Mouse (Mus musculus): ENCODE data around the gene Cd207. TPM values are rescaled to one million over a fixed set of nuclear protein-coding genes. Genes with fewer than 3 reads are reported as not detected.
"Not testable (repeated sequence)": the region's sequence is repeated elsewhere in the genome, so short reads cannot be mapped to it uniquely, and the experiment has no call there.

Cd207 gene
- polyA plus RNA-seq, 1 experiment from 2014 or later = not detected

DNA sequence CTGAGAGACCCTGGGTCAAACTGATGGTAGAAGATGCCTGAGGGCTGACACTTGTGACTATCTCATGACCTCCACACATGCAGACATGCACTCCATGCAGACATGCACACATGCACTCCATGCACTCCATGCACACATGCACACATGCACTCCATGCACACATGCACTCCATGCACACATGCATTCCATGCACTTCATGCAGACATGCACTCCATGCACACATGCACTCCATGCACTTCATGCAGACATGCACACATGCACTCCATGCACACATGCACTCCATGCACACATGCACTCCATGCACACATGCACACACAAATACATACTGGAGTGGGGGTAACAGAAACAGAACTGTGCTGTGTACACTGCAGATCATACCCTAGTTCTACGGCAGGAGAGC is 42.3 kb downstream of the Cd207 start:
- Histone ChIP-seq H3K9ac (no peak overlapping the region), H3K4me3 (replicated peaks) (no peak overlapping the region), H3K36me3 (no peaks in the 10 kb centered on the region), H3K27ac (replicated peaks) (no peak overlapping the region), H3K4me1 (no peaks in the 10 kb centered on the region), H3K27me3 (no peaks in the 10 kb centered on the region), H3K4me2 (replicated peaks) (no peak overlapping the region), H3K9me3 (replicated peaks) (no peaks in the 10 kb centered on the region)
- ATAC-seq (ENCODE audit: insufficient number of reproducible peaks, low FRiP score, low TSS enrichment, low read depth) = no peak
- WGBS = 76% methylated on average over 1 of the region's 1 CpGs

GRCm38 (mm10) chr6:83634631-83635030 is 43.0 kb downstream of the Cd207 start:
- H3K4me3 ChIP-seq (replicated peaks); H3K27ac ChIP-seq (replicated peaks); ATAC-seq (ENCODE audit: insufficient number of reproducible peaks, low FRiP score, low TSS enrichment, low read depth); H3K36me3 ChIP-seq; H3K9ac ChIP-seq; H3K4me2 ChIP-seq (replicated peaks); H3K9me3 ChIP-seq (replicated peaks); H3K4me1 ChIP-seq; H3K27me3 ChIP-seq: not testable (repeated sequence)
- WGBS = 64% methylated on average over 4 of the region's 4 CpGs

DNA sequence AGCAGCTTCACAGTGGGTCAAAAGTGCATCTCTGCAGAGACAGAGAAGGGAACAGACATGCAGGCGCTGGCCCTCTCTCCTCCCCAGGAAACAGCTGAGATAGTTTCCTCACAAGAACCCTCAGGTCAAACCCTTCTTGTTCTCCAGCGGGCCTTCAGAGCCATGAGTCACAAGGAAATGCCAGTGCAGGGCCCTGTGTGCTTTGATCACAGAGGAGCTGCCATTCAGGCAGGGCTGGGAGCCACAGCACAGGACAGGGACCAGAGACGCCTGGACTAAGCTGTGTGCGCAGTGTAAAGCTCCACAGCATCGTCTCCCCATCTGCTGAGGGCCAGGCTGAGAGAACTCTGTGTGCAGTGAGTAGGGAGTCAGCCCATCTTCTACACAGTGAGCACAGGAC is 43.6 kb downstream of the Cd207 start:
- not testable (repeated sequence) for H3K27me3 ChIP-seq; H3K4me1 ChIP-seq; H3K9ac ChIP-seq; H3K36me3 ChIP-seq; H3K4me2 ChIP-seq (replicated peaks); H3K27ac ChIP-seq (replicated peaks); H3K9me3 ChIP-seq (replicated peaks); H3K4me3 ChIP-seq (replicated peaks); ATAC-seq (ENCODE audit: insufficient number of reproducible peaks, low FRiP score, low TSS enrichment, low read depth)
- WGBS = 31% methylated on average over 5 of the region's 5 CpGs

DNA sequence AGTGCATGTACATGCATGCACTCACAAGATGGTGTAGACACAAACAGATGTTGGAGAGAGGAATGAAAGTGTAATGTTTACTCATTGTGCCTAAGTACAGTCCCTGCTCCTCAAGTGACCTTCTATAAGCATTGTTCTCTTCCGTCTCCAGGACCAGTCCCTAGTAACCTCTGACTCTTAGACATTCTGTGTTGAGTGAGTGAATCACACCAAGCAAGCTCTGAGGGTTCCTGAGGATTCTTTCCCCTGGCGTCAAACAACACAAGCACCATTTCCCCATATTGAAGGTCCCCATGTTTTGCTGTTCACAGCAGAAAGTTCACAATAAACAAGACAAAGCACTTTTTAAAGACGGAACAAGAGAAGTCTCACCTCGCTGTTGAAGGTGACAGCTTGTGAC is 45.8 kb downstream of the Cd207 start:
- 75% methylated on average over 4 of the region's 4 CpGs for WGBS

GRCm38 (mm10) chr6:83626781-83627180 is 50.9 kb downstream of the Cd207 start:
- Histone ChIP-seq H3K9ac (no peak overlapping the region), H3K36me3 (no peaks in the 10 kb centered on the region), H3K4me3 (replicated peaks) (no peak overlapping the region), H3K27me3 (no peaks in the 10 kb centered on the region), H3K27ac (replicated peaks) (no peak overlapping the region), H3K4me2 (replicated peaks) (no peak overlapping the region), H3K4me1 (no peaks in the 10 kb centered on the region), H3K9me3 (replicated peaks) (no peaks in the 10 kb centered on the region)
- WGBS = 71% methylated on average over 17 of the region's 17 CpGs
- no peak for ATAC-seq (ENCODE audit: insufficient number of reproducible peaks, low FRiP score, low TSS enrichment, low read depth)

More for the DNA sequence above, 45.8 kb downstream of the Cd207 start:
- Histone ChIP-seq H3K27me3 (no peaks in the 10 kb centered on the region), H3K9ac (no peak overlapping the region), H3K9me3 (replicated peaks) (no peaks in the 10 kb centered on the region), H3K27ac (replicated peaks) (no peak overlapping the region), H3K4me3 (replicated peaks) (no peak overlapping the region), H3K36me3 (no peaks in the 10 kb centered on the region), H3K4me2 (replicated peaks) (no peak overlapping the region), H3K4me1 (no peaks in the 10 kb centered on the region)
- no peak for ATAC-seq (ENCODE audit: insufficient number of reproducible peaks, low FRiP score, low TSS enrichment, low read depth)

Other genes with a start within 250 kb of the Cd207 start
- 63.1 and 66.1 TPM in 2 replicates for gene Tet3, start 218.8 kb downstream of the Cd207 start, polyA plus RNA-seq (2015; fragmentation: Nextera tagmentation; extraction: Ambion mirVana)
- 81.0 and 90.4 TPM in 2 replicates for gene Dguok, start 170.9 kb downstream of the Cd207 start, polyA plus RNA-seq (2015; fragmentation: Nextera tagmentation; extraction: Ambion mirVana)
- 19.5 and 20.9 TPM in 2 replicates for gene Actg2, start 141.6 kb downstream of the Cd207 start, polyA plus RNA-seq (2015; fragmentation: Nextera tagmentation; extraction: Ambion mirVana)
- 31.5 and 32.5 TPM in 2 replicates for gene Stambp, start 105.1 kb downstream of the Cd207 start, polyA plus RNA-seq (2015; fragmentation: Nextera tagmentation; extraction: Ambion mirVana)
- not detected in 2 replicates for gene Clec4f, start 21.7 kb downstream of the Cd207 start, polyA plus RNA-seq (2015; fragmentation: Nextera tagmentation; extraction: Ambion mirVana)
- 0.17 and 0.49 TPM in 2 replicates for gene Vax2, start 33.4 kb upstream of the Cd207 start, polyA plus RNA-seq (2015; fragmentation: Nextera tagmentation; extraction: Ambion mirVana)
- 3.7 and 5.2 TPM in 2 replicates for gene Atp6v1b1, start 65.1 kb upstream of the Cd207 start, polyA plus RNA-seq (2015; fragmentation: Nextera tagmentation; extraction: Ambion mirVana)
- gene Ankrd53, start 84.8 kb upstream of the Cd207 start, polyA plus RNA-seq (2015; fragmentation: Nextera tagmentation; extraction: Ambion mirVana) = not detected in 2 replicates
- 88.5 and 92.0 TPM in 2 replicates for gene Tex261, start 98.0 kb upstream of the Cd207 start, polyA plus RNA-seq (2015; fragmentation: Nextera tagmentation; extraction: Ambion mirVana)
- 68.2 and 70.3 TPM in 2 replicates for gene Nagk, start 117.1 kb upstream of the Cd207 start, polyA plus RNA-seq (2015; fragmentation: Nextera tagmentation; extraction: Ambion mirVana)
- 19.9 and 20.4 TPM in 2 replicates for gene Paip2b, start 153.9 kb upstream of the Cd207 start, polyA plus RNA-seq (2015; fragmentation: Nextera tagmentation; extraction: Ambion mirVana)
- 52.7 and 56.5 TPM in 2 replicates for gene Zfp638, start 189.3 kb upstream of the Cd207 start, polyA plus RNA-seq (2015; fragmentation: Nextera tagmentation; extraction: Ambion mirVana)

Data from embryonic facial prominence, embryonic 15.5 days (tissue).